Mouse (Mus musculus) cerebellum, adult 2 months (tissue): ENCODE measurements around the gene E2f6. TPM values are rescaled to one million over a fixed set of nuclear protein-coding genes. Genes with fewer than 3 reads are reported as not detected.

ENCODE experiments used
- DNase-seq, 2 experiments: peaks; one replicate each; pipeline ENCODE4 v3.0.0; 2021
- H3K27ac ChIP-seq: fragments of 200-500 bp; 2 replicates; pipeline ENCODE4 v1.5.1; 2012; ENCODE audit warnings: low read length, control low read depth, inconsistent platforms; ENCODE audit not compliant: insufficient read depth
- H3K27me3 ChIP-seq: fragments of 200-500 bp; 2 replicates; pipeline ENCODE4 v1.6.1; 2012; ENCODE audit warnings: inconsistent platforms, mild to moderate bottlenecking, low read length, moderate library complexity; ENCODE audit not compliant: control insufficient read depth, insufficient read depth
- H3K4me1 ChIP-seq: fragments of 200-500 bp; 2 replicates; pipeline ENCODE4 v1.6.1; 2011; ENCODE audit warnings: low read length; ENCODE audit not compliant: control insufficient read depth, insufficient read depth
- H3K4me3 ChIP-seq: fragments of 200-500 bp; replicated peaks from 2 replicates; pipeline ENCODE3; 2011; ENCODE audit warnings: mild to moderate bottlenecking, low read depth, low read length, control low read depth; ENCODE audit not compliant: insufficient read depth
- CTCF ChIP-seq: fragments of 200-500 bp; IDR thresholded peaks from 2 replicates; pipeline ENCODE4 v1.5.1; 2011; ENCODE audit warnings: low read depth, mild to moderate bottlenecking, control low read depth, low read length, moderate library complexity, borderline replicate concordance; ENCODE audit not compliant: insufficient read depth
- POLR2A ChIP-seq: fragments of 200-500 bp; IDR thresholded peaks from 2 replicates; pipeline ENCODE4 v1.6.1; 2011; ENCODE audit warnings: low read length, control low read depth, borderline replicate concordance; ENCODE audit not compliant: insufficient read depth
- WGBS: fragments of 180-500 bp; shearing (Covaris S2); methylation state at CpG from one replicate; pipeline ENCODE4 v1.1.7; 2018; 5-methylcytosine and 5-hydroxymethylcytosine counted together
- polyA plus RNA-seq: library from polyadenylated mRNA; depleted of rRNA; stranded (reverse); fragments of >200 nt; gene quantifications from 2 replicates; pipeline ENCODE4 v1.2.3, GENCODE M21; 2012

Gene E2f6
- polyA plus RNA-seq, 1 experiment, result 62.2 TPM

DNA sequence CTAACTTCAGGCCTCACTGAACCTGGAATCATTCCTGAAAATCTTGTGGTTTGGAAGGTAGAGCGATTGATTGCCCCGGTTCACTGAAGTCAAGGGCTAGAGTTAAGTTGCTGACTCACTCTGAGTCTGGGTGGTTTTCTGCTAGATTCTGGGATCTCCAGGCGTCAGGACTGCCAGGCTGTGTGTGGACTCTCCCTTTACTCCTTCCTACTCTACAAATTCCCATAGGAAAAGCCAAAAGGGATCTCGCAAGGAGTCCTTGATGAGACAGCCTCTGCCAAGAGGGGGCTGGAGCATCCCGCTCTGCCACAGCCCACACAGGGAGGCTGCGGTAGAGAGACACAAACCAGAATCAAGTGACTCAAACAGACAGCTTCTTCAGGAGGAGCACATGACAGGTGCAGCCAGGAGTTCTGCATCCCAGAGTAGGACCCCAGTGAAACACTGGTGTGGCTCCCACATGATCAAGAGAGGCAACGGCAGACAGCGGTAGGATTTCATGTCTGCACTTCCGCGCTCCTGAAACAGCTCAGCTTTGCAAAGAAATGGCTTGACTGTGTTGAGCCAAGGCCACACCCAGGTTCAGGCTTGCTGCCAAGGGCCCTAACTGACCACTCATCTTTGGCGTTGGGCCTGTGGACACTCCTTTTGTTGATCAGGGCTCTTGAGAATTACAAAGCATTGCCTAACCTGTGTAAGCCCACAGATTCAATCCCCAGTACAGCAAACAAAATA is 42.8 kb downstream of the E2f6 start:
- WGBS, result 35% methylated on average over 11 of the region's 11 CpGs
- Histone ChIP-seq H3K4me3 (no peak overlapping the region), H3K27ac (no peak overlapping the region; the same call in 1 of the 2 replicates), H3K4me1 (peaks cover 27% of the 10 kb centered on the region), H3K27me3 (no peaks in the 10 kb centered on the region)
- DNase-seq, result peak; percentile 46 to 52
- TF ChIP-seq POLR2A, result no peak
- no peak for TF ChIP-seq CTCF

- WGBS, result 8% methylated on average over 6 of the region's 6 CpGs
- H3K27me3 ChIP-seq, result no peaks in the 10 kb centered on the region
- H3K4me3 ChIP-seq, result no peak overlapping the region
- TF ChIP-seq CTCF, result no peak
- peak; percentile 22; the same call in 1 of the 2 replicates for TF ChIP-seq POLR2A
- peaks cover 15% of the 10 kb centered on the region for H3K4me1 ChIP-seq
- H3K27ac ChIP-seq, result peak overlapping the region; percentile 66; the same call in 1 of the 2 replicates
- DNase-seq, result peak; percentile 76 to 91
Measured at GRCm38 (mm10) chr12:16855632-16856305, 45.0 kb downstream of the E2f6 start.

DNA sequence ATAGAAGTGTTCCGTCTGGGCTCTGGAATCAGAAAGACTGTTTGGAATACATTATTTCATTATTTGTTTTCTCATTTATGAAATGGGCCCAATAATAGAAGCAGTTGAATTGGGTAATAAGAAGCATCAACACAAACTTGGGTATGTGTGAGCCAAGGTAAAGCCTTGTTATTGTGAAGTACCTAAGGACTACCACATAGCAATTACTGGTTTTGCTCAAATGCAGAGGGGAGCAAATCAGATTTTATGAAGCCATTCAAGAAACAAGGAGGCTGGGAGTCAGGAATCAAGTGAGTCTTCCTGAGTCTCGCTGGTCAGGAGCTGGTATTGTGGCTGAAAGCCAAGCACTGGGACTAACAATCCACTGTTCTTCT is 45.5 kb downstream of the E2f6 start:
- DNase-seq, result no peak
- no peak for TF ChIP-seq CTCF
- no peak for TF ChIP-seq POLR2A
- H3K4me3 ChIP-seq, result no peak overlapping the region
- no peak overlapping the region for H3K27ac ChIP-seq
- H3K27me3 ChIP-seq, result no peaks in the 10 kb centered on the region
- H3K4me1 ChIP-seq, result peaks cover 12% of the 10 kb centered on the region
- WGBS, result 27% methylated on average over 2 of the region's 2 CpGs

DNA sequence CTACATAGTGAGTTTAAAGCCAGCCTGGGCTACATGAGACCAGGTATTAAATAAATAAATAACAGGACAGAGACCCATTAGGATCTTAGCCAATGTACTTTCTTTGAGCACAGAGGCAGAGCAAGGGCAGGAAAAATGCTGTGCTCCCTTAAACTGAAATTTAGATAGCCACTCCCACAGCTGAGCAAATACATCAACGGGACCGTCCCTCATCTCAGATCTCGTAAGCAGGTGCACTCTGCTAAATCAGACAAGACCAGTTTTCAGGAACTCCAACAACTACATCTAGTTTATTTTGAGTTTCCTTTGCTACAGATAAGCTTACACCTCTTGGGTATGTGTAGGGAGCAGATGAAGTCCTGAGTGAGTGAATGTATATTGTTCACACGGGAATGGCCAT is 47.3 kb downstream of the E2f6 start:
- Histone ChIP-seq H3K4me3 (no peak overlapping the region), H3K4me1 (peaks cover 12% of the 10 kb centered on the region), H3K27ac (no peak overlapping the region), H3K27me3 (no peaks in the 10 kb centered on the region)
- no peak for DNase-seq
- TF ChIP-seq POLR2A, result no peak
- no peak for TF ChIP-seq CTCF
- 88% methylated on average over 4 of the region's 4 CpGs for WGBS

- Histone ChIP-seq H3K27me3 (no peaks in the 10 kb centered on the region), H3K27ac (no peak overlapping the region), H3K4me3 (no peak overlapping the region), H3K4me1 (peaks cover 6% of the 10 kb centered on the region; the same call in 1 of the 2 replicates)
- TF ChIP-seq POLR2A (no peak), CTCF (no peak)
- no peak for DNase-seq
- 90% methylated on average over 2 of the region's 2 CpGs for WGBS
Measured at GRCm38 (mm10) chr12:16859781-16860180, 49.0 kb downstream of the E2f6 start.

DNA sequence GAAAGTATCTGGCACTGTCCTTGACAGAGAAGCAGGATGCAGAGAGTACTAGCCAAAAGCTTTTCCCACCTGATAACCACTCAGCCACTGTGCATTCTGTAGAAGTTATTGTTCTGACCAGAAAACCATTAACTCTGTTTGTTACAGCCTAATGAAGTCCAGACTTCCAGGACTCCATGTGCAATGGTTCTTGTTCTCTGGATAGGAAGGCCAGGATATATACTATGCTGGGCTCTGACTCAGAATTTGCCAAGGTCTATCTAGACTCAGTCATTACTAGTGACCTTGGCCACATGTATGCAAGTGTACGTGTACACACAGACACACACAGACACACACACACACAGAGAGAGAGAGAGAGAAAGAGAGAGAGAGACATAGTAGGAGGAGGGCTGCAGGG is 49.8 kb downstream of the E2f6 start:
- peaks cover 6% of the 10 kb centered on the region; the same call in 1 of the 2 replicates for H3K4me1 ChIP-seq
- WGBS, result 76% methylated on average over 1 of the region's 1 CpGs
- no peak overlapping the region for H3K27ac ChIP-seq
- H3K27me3 ChIP-seq, result no peaks in the 10 kb centered on the region
- TF ChIP-seq CTCF (no peak), POLR2A (no peak)
- H3K4me3 ChIP-seq, result no peak overlapping the region
- no peak for DNase-seq

- no peak for DNase-seq
- H3K27ac ChIP-seq, result no peak overlapping the region
- WGBS, result 79% methylated on average over 3 of the region's 3 CpGs
- no peak for TF ChIP-seq POLR2A
- TF ChIP-seq CTCF, result no peak
- no peaks in the 10 kb centered on the region for H3K27me3 ChIP-seq
- no peak overlapping the region for H3K4me3 ChIP-seq
- peaks cover 2% of the 10 kb centered on the region; the same call in 1 of the 2 replicates for H3K4me1 ChIP-seq
Measured at GRCm38 (mm10) chr12:16860961-16861360, 50.2 kb downstream of the E2f6 start.

GRCm38 (mm10) chr12:16864477-16864876 is 53.7 kb downstream of the E2f6 start:
- WGBS, result 95% methylated on average over 4 of the region's 4 CpGs
- no peaks in the 10 kb centered on the region for H3K27me3 ChIP-seq
- TF ChIP-seq CTCF (no peak), POLR2A (no peak)

More at GRCm38 (mm10) chr12:16864477-16864876, 53.7 kb downstream of the E2f6 start:
- H3K27ac ChIP-seq, result no peak overlapping the region
- H3K4me1 ChIP-seq, result no peaks in the 10 kb centered on the region
- DNase-seq, result no peak
- H3K4me3 ChIP-seq, result no peak overlapping the region
